Mouse (Mus musculus) stomach, postnatal 0 days (tissue): Measurements from ENCODE around the gene Kif1bp. TPM values are rescaled to one million over a fixed set of nuclear protein-coding genes. Genes with fewer than 3 reads are reported as not detected.
A peak's percentile ranks its signal among the peaks of the same experiment; 100 is the strongest.

Experiments used
- ATAC-seq: fragments of 200-750 bp; cut with Nextera tagmentation; 2 replicates; pipeline ENCODE4 v1.8.0; 2017; ENCODE audit not compliant: low FRiP score, low TSS enrichment
- DNase-seq: peaks from one replicate; pipeline ENCODE4 v3.0.0-alpha.2; 2016; ENCODE audit warnings: low spot score
- H3K27ac ChIP-seq: fragments of 300-500 bp; sonication (generic); replicated peaks from 2 replicates; pipeline ENCODE4 v1.5.1; 2014; ENCODE audit warnings: mild to moderate bottlenecking, control low read depth
- H3K27me3 ChIP-seq: fragments of 300-500 bp; sonication (generic); 2 replicates; pipeline ENCODE4 v1.6.1; 2014; ENCODE audit warnings: low read length; ENCODE audit not compliant: control insufficient read depth, insufficient read depth
- H3K36me3 ChIP-seq: fragments of 300-500 bp; sonication (generic); 2 replicates; pipeline ENCODE4 v1.6.1; 2014; ENCODE audit warnings: low read length, mixed read lengths; ENCODE audit not compliant: control insufficient read depth, insufficient read depth
- H3K4me1 ChIP-seq: fragments of 300-500 bp; sonication (generic); replicated peaks from 2 replicates; pipeline ENCODE4 v1.6.1; 2014; ENCODE audit warnings: antibody characterized with exemption; ENCODE audit not compliant: control insufficient read depth, insufficient read depth
- H3K4me2 ChIP-seq: fragments of 300-500 bp; sonication (generic); replicated peaks from 2 replicates; pipeline ENCODE4 v1.6.1; 2014; ENCODE audit warnings: low read depth, mild to moderate bottlenecking, control low read depth, moderate library complexity
- H3K4me3 ChIP-seq: fragments of 300-500 bp; sonication (generic); 2 replicates; pipeline ENCODE4 v1.5.1; 2014; ENCODE audit warnings: low read depth, low read length, control low read depth
- H3K9ac ChIP-seq: fragments of 300-500 bp; sonication (generic); 2 replicates; pipeline ENCODE4 v1.6.1; 2014; ENCODE audit warnings: mild to moderate bottlenecking, low read length, control low read depth, mixed read lengths
- H3K9me3 ChIP-seq: fragments of 300-500 bp; sonication (generic); 2 replicates; pipeline ENCODE4 v1.6.1; 2016; ENCODE audit warnings: low read length; ENCODE audit not compliant: control insufficient read depth
- CTCF ChIP-seq: IDR thresholded peaks from 2 replicates; pipeline ENCODE4 v1.5.1; 2016; ENCODE audit warnings: antibody characterized with exemption, low read depth, mild to moderate bottlenecking, moderate library complexity
- EP300 ChIP-seq: optimal IDR thresholded peaks from 2 replicates; pipeline ENCODE3; 2016; ENCODE audit warnings: antibody characterized with exemption
- WGBS: fragments of 180-500 bp; shearing (Covaris S2); extraction: QIAGEN DNeasy Blood & Tissue Kit; methylation state at CpG from one replicate; pipeline ENCODE4 v1.1.7; 2014; 5-methylcytosine and 5-hydroxymethylcytosine counted together
- polyA plus RNA-seq: library from polyadenylated mRNA; unstranded; fragments of >200 nt; fragmentation: Nextera tagmentation; extraction: Ambion mirVana; gene quantifications from 2 replicates; pipeline ENCODE4 v1.2.1, GENCODE M21; 2015

The Kif1bp gene
- polyA plus RNA-seq, 1 experiment from 2014 or later: 16.4 TPM

- TF ChIP-seq EP300 (no peak), CTCF (no peak)
- WGBS: 79% methylated on average over 12 of the region's 12 CpGs
- no peak overlapping the region for H3K4me3 ChIP-seq
- H3K36me3 ChIP-seq: 0 out of 2 replicates have a peak, but pooled peaks cover 3% of the 10 kb centered on the region
- no peak overlapping the region for H3K4me2 ChIP-seq
- DNase-seq: no peak
- no peaks in the 10 kb centered on the region for H3K27me3 ChIP-seq
- no peak overlapping the region for H3K27ac ChIP-seq
- no peaks in the 10 kb centered on the region for H3K9me3 ChIP-seq
- ATAC-seq: no peak
- no peaks in the 10 kb centered on the region for H3K4me1 ChIP-seq
- no peak overlapping the region for H3K9ac ChIP-seq
Measured at GRCm38 (mm10) chr10:62553611-62554091, 24.6 kb downstream of the Kif1bp start.

- Histone ChIP-seq H3K27me3 (no peaks in the 10 kb centered on the region), H3K4me3 (no peak overlapping the region), H3K9me3 (no peaks in the 10 kb centered on the region), H3K36me3 (no peaks in the 10 kb centered on the region), H3K9ac (no peak overlapping the region), H3K4me2 (no peak overlapping the region), H3K27ac (no peak overlapping the region), H3K4me1 (no peaks in the 10 kb centered on the region)
- no peak for TF ChIP-seq CTCF
- no peak for TF ChIP-seq EP300
- no peak for ATAC-seq
- DNase-seq: no peak
- WGBS: 66% methylated on average over 7 of the region's 7 CpGs
Measured at GRCm38 (mm10) chr10:62550787-62551300, 27.4 kb downstream of the Kif1bp start.

DNA sequence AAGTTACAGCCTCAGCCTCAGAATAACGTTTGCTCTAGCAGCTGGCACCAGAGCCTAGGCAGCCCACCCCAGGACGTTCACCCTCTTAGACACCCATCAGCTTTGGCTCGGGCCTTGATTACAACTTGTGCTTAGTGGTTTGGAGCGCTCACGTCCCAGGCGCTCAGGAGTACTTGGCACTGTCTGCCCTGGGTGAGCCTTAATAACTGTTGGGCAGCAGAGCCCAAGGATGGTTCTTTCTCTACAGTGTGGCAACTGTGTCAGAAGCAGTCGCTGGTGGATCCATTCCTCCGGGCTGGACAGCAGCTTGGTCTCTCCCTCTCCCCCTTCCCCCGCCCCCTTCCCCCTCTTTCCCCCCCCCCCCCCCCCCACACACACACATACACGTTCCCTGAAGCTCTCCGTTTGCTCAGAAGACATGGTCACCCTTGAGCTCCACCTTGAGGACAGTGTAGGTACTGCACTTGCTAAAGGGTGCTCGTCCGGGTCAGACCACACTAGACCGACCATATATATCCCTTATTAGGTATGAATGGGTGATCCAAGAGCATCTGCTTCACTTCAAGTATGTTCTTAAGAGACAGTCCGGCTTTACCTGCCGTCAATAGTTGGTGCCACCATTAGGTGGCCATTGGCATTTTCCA, 28.6 kb downstream of the Kif1bp start:
- no peaks in the 10 kb centered on the region for H3K9me3 ChIP-seq
- 27% methylated on average over 14 of the region's 16 CpGs for WGBS
- no peak overlapping the region for H3K4me3 ChIP-seq
- no peak overlapping the region for H3K9ac ChIP-seq
- H3K4me1 ChIP-seq: no peaks in the 10 kb centered on the region
- no peaks in the 10 kb centered on the region for H3K27me3 ChIP-seq
- H3K36me3 ChIP-seq: no peaks in the 10 kb centered on the region
- ATAC-seq (peak; percentile 64), DNase-seq (peak; percentile 75)
- H3K27ac ChIP-seq: no peak overlapping the region
- H3K4me2 ChIP-seq: no peak overlapping the region
- no peak for TF ChIP-seq EP300
- TF ChIP-seq CTCF: peak; percentile 79

DNA sequence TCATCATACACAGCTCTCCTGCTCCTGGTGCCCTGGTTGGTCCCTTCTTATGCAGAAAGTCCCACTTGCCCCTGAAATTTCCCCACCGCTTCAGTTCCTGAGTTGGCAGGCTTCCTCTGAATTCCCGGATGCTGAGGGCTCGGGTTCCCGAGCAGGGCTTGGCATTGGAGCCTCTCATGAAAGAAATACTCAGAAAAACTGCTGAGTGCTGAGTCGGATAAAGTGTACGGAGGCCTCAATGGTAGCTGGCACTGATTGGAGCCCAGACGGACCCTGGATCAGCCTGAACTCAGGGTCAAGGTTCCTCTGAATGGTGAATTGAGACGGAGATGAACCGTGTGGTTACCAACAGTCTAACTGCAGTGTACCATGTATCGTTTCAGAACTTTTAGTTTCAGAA, 31.8 kb downstream of the Kif1bp start:
- H3K4me2 ChIP-seq: no peak overlapping the region
- H3K4me3 ChIP-seq: no peak overlapping the region
- H3K27me3 ChIP-seq: no peaks in the 10 kb centered on the region
- TF ChIP-seq CTCF (no peak), EP300 (no peak)
- DNase-seq (no peak), ATAC-seq (no peak)
- no peak overlapping the region for H3K9ac ChIP-seq
- 68% methylated on average over 10 of the region's 10 CpGs for WGBS
- no peaks in the 10 kb centered on the region for H3K9me3 ChIP-seq
- no peaks in the 10 kb centered on the region for H3K36me3 ChIP-seq
- no peak overlapping the region for H3K27ac ChIP-seq
- H3K4me1 ChIP-seq: no peaks in the 10 kb centered on the region

DNA sequence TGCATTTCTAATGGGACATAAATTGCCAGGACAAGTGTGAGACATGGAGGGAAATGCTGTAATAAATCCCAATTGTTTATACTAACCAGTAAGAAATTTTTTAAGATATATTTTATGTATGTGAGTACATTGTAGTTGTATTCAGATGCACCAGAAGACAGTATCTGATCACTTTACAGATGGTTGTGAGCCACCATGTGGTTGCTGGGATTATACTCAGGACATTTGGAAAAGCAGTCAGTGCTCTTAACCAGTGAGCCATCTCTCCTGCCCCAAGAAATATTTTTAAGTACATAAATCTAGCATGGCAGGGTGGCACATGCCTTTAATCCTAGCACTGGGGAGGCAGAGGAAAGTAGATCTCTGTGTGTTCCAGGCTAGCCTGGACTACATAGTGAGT, 32.5 kb downstream of the Kif1bp start:
- no peaks in the 10 kb centered on the region for H3K27me3 ChIP-seq
- ATAC-seq (no peak), DNase-seq (no peak)
- no peaks in the 10 kb centered on the region for H3K36me3 ChIP-seq
- no peaks in the 10 kb centered on the region for H3K4me1 ChIP-seq
- TF ChIP-seq EP300 (no peak), CTCF (no peak)
- H3K4me2 ChIP-seq: no peak overlapping the region
- H3K4me3 ChIP-seq: no peak overlapping the region
- no peaks in the 10 kb centered on the region for H3K9me3 ChIP-seq
- H3K9ac ChIP-seq: no peak overlapping the region
- no peak overlapping the region for H3K27ac ChIP-seq

GRCm38 (mm10) chr10:62544316-62544715, 33.9 kb downstream of the Kif1bp start:
- TF ChIP-seq CTCF (no peak), EP300 (no peak)
- WGBS: 86% methylated on average over 4 of the region's 4 CpGs
- no peak overlapping the region for H3K27ac ChIP-seq

More at GRCm38 (mm10) chr10:62544316-62544715, 33.9 kb downstream of the Kif1bp start:
- Histone ChIP-seq H3K36me3 (no peaks in the 10 kb centered on the region), H3K4me2 (no peak overlapping the region), H3K4me3 (no peak overlapping the region), H3K4me1 (no peaks in the 10 kb centered on the region), H3K9ac (no peak overlapping the region), H3K27me3 (no peaks in the 10 kb centered on the region), H3K9me3 (no peaks in the 10 kb centered on the region)
- no peak for DNase-seq
- no peak for ATAC-seq
